Comparison of ENCODE assay signal across 8 mouse cellular contexts in the genomic region with DNA sequence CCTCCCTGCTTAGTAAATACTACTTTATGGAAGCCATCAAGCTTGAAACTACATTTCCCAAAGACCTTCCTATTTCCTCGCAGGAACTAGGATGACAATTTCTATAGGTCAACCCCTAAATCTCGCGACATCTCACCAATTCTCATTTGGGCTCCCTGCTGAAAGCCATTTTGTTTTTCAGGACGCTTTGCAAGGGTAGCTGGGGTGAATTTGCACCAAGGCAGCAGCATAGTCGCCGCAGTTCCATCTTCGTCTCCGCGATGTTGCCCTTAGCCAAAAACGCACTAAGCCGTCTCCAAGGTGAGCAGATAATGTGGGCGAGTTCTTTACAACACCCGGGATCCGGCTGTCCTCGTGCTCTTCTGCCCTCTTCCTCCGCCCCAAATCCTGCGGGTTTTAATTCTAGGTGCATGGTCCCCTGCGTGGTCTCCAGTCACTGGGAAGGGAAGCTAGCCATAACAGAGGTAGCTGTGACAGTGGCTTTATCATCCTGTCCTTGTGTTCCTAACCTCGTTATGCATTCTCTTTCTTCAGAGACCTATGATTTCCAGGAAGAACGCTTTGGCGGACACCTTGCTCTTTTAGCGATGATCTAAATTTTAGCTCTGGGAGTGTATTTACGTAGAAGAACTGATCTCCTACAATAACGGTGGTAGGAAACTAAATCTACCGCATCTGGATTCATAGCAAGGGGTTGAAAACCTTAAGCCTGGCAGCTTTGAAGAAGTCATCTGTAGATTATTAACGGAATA. TPM values are rescaled to one million over a fixed set of nuclear protein-coding genes. Genes with fewer than 3 reads are reported as not detected.
DNase-seq lines count a peak whose midpoint lies in the region; ATAC-seq lines count a peak whose summit lies in the region.

A gene (plus strand): TSS at position 130 of the 752 bp plus-strand sequence.

- 17% methylated on average over 26 of the region's 26 CpGs for WGBS in hindbrain, embryonic 14.5 days

- H3K9me3 ChIP-seq in hindbrain, embryonic 14.5 days (ENCODE audit: control insufficient read depth, low read length) = no peaks in the 10 kb centered on the region

- peak within 1 kb of the TSS; percentile 48 for H3K4me3 ChIP-seq in hindbrain, embryonic 14.5 days (replicated peaks; ENCODE audit: low read length)

- peak within 1 kb of the TSS; percentile 83 for H3K27ac ChIP-seq in hindbrain, embryonic 14.5 days

- H3K27me3 ChIP-seq in hindbrain, embryonic 14.5 days (ENCODE audit: control insufficient read depth, insufficient read depth, low read length) = no peaks in the 10 kb centered on the region

- peak within 1 kb of the TSS; percentile 52 for H3K4me2 ChIP-seq in hindbrain, embryonic 14.5 days (replicated peaks)

- peak; percentile 21 to 71 for DNase-seq in cerebellum, postnatal 4 days (ENCODE audit: low spot score in 2 of 2)
- DNase-seq in frontal cortex, postnatal 36 days (ENCODE audit: low spot score in 2 of 2) = peak; percentile 56 to 75
- peak; percentile 89 for DNase-seq in hindbrain, embryonic 14.5 days (ENCODE audit: low spot score)
- DNase-seq in layer of hippocampus, postnatal 25 days (ENCODE audit: extremely low spot score in 1 of 2, low spot score in 1 of 2) = peak; percentile 43 to 64
- peak; percentile 77 for DNase-seq in lung, postnatal 14 days
- DNase-seq in retina, adult 2 months (ENCODE audit: low read depth, low spot score) = peak; percentile 75
- peak; percentile 61 to 71 for DNase-seq in thymus, postnatal 36 days

- peak; percentile 44 for ATAC-seq in activated CD4-positive, CD25-positive, alpha-beta regulatory T cell, adult 4 months
- ATAC-seq in hindbrain, embryonic 14.5 days (ENCODE audit: low FRiP score) = peak; percentile 31

- H3K9ac ChIP-seq in hindbrain, embryonic 14.5 days = peak within 1 kb of the TSS; percentile 72

- H3K36me3 ChIP-seq in hindbrain, embryonic 14.5 days (replicated peaks; ENCODE audit: control insufficient read depth, insufficient read depth) = peaks cover 14% of the 10 kb centered on the region; the same call in 1 of the 2 replicates

- no peaks in the 10 kb centered on the region for H3K4me1 ChIP-seq in hindbrain, embryonic 14.5 days (replicated peaks; ENCODE audit: control insufficient read depth, insufficient read depth, low read length)

RNA-seq across cellular contexts. Expression of the gene that starts here (rescaled TPM):
- polyA plus RNA-seq in activated CD4-positive, CD25-positive, alpha-beta regulatory T cell, adult 4 months (2017; shearing (Covaris generic)) = 100 to 1,000 TPM; 203 to 422 TPM
- 418 and 458 TPM in 2 replicates for polyA plus RNA-seq in hindbrain, embryonic 14.5 days (2014; fragmentation: Nextera tagmentation; extraction: Ambion mirVana)
- 100 to 1,000 TPM; 315 to 325 TPM for total RNA-seq in layer of hippocampus, postnatal 25 days (2021)

Comparison
In these comparisons a context has a peak if more than half of its experiments do, and no peak if none do; other contexts are left out.
1. Peak in every context shown above with its lines: DNase-seq, ATAC-seq, H3K4me3 ChIP-seq and H3K27ac ChIP-seq.